Mouse (Mus musculus) limb, embryonic 10.5 days (tissue): Measurements from ENCODE around the gene Olfr1411. TPM values are rescaled to one million over a fixed set of nuclear protein-coding genes. Genes with fewer than 3 reads are reported as not detected.
A peak's percentile ranks its signal among the peaks of the same experiment; 100 is the strongest.

Experiments used
- DNase-seq: peaks from one replicate; pipeline ENCODE4 v3.0.0-alpha.2; 2017; ENCODE audit warnings: low spot score
- H3K27ac ChIP-seq: fragments of 300-500 bp; sonication (generic); 2 replicates; pipeline ENCODE4 v1.5.1; 2016; ENCODE audit warnings: mild to moderate bottlenecking
- H3K27me3 ChIP-seq: fragments of 300-500 bp; sonication (generic); 2 replicates; pipeline ENCODE4 v1.6.1; 2016; ENCODE audit warnings: low read depth, mild to moderate bottlenecking; ENCODE audit not compliant: poor library complexity, severe bottlenecking
- H3K36me3 ChIP-seq: fragments of 300-500 bp; sonication (generic); 2 replicates; pipeline ENCODE4 v1.6.1; 2016; ENCODE audit warnings: mild to moderate bottlenecking, moderate library complexity
- H3K4me1 ChIP-seq: fragments of 300-500 bp; sonication (generic); 2 replicates; pipeline ENCODE4 v1.6.1; 2016
- H3K4me3 ChIP-seq: fragments of 300-500 bp; sonication (generic); 2 replicates; pipeline ENCODE4 v1.5.1; 2016; ENCODE audit warnings: mild to moderate bottlenecking, moderate library complexity
- H3K9me3 ChIP-seq: fragments of 300-500 bp; sonication (generic); replicated peaks from 2 replicates; pipeline ENCODE4 v1.6.1; 2016; ENCODE audit warnings: mild to moderate bottlenecking
- WGBS: fragments of 180-500 bp; shearing (Covaris S2); methylation state at CpG from one replicate; pipeline ENCODE4 v1.1.7; 2016; 5-methylcytosine and 5-hydroxymethylcytosine counted together
- polyA plus RNA-seq: library from polyadenylated mRNA; unstranded; fragments of >200 nt; fragmentation: Nextera tagmentation; extraction: Ambion mirVana; gene quantifications from 2 replicates; pipeline ENCODE4 v1.2.1, GENCODE M21; 2016

The Olfr1411 gene
- not detected in 2 replicates for polyA plus RNA-seq

GRCm38 (mm10) chr1:92594111-92594510 is at the start of gene Olfr1411:
Gene Olfr1411, plus strand, starts transcription at chr1:92594411.
- H3K9me3 ChIP-seq, result no peaks in the 10 kb centered on the region
- DNase-seq, result peak; percentile 14
- no peak within 1 kb of the TSS for H3K4me3 ChIP-seq
- no peak within 1 kb of the TSS for H3K27ac ChIP-seq
- H3K36me3 ChIP-seq, result no peaks in the 10 kb centered on the region
- H3K27me3 ChIP-seq, result no peaks in the 10 kb centered on the region
- H3K4me1 ChIP-seq, result no peaks in the 10 kb centered on the region

- H3K4me1 ChIP-seq, result no peaks in the 10 kb centered on the region
- H3K27ac ChIP-seq, result no peak overlapping the region
- no peak overlapping the region for H3K4me3 ChIP-seq
- no peaks in the 10 kb centered on the region for H3K36me3 ChIP-seq
- no peaks in the 10 kb centered on the region for H3K27me3 ChIP-seq
- 89% methylated on average over 2 of the region's 2 CpGs for WGBS
- H3K9me3 ChIP-seq, result no peaks in the 10 kb centered on the region
- no peak for DNase-seq
Measured at GRCm38 (mm10) chr1:92545929-92546328, 48.3 kb upstream of the Olfr1411 start.

GRCm38 (mm10) chr1:92571022-92571421 is 23.2 kb upstream of the Olfr1411 start, which contains the start of gene Olfr1413:
Gene Olfr1413, plus strand, starts transcription at chr1:92571322.
- H3K27ac ChIP-seq, result no peak within 1 kb of the TSS
- H3K4me1 ChIP-seq, result no peaks in the 10 kb centered on the region
- 84% methylated on average over 3 of the region's 3 CpGs for WGBS
- H3K36me3 ChIP-seq, result no peaks in the 10 kb centered on the region
- H3K27me3 ChIP-seq, result no peaks in the 10 kb centered on the region
- H3K9me3 ChIP-seq, result no peaks in the 10 kb centered on the region
- no peak for DNase-seq
- no peak within 1 kb of the TSS for H3K4me3 ChIP-seq

- no peaks in the 10 kb centered on the region for H3K27me3 ChIP-seq
- no peaks in the 10 kb centered on the region for H3K4me1 ChIP-seq
- WGBS, result 87% methylated on average over 2 of the region's 2 CpGs
Measured at GRCm38 (mm10) chr1:92585479-92585878, 8.7 kb upstream of the Olfr1411 start, which contains the start of gene Olfr1412. Gene Olfr1412, plus strand, starts transcription at chr1:92585779.

GRCm38 (mm10) chr1:92596019-92596418 is 1.8 kb downstream of the Olfr1411 start:
- Histone ChIP-seq H3K9me3 (no peaks in the 10 kb centered on the region), H3K27ac (no peak overlapping the region), H3K36me3 (no peaks in the 10 kb centered on the region), H3K4me1 (no peaks in the 10 kb centered on the region), H3K4me3 (no peak overlapping the region), H3K27me3 (no peaks in the 10 kb centered on the region)
- WGBS, result 87% methylated on average over 3 of the region's 3 CpGs
- peak; percentile 21 for DNase-seq

More at GRCm38 (mm10) chr1:92585479-92585878, 8.7 kb upstream of the Olfr1411 start, which contains the start of gene Olfr1412:
- Histone ChIP-seq H3K4me3 (no peak within 1 kb of the TSS), H3K27ac (no peak within 1 kb of the TSS), H3K36me3 (no peaks in the 10 kb centered on the region), H3K9me3 (no peaks in the 10 kb centered on the region)
- DNase-seq, result peak; percentile 10

GRCm38 (mm10) chr1:92605482-92605881 is 11.3 kb downstream of the Olfr1411 start, which contains the start of gene Olfr1410:
Gene Olfr1410, plus strand, starts transcription at chr1:92605782.
- WGBS, result 92% methylated on average over 1 of the region's 1 CpGs
- H3K4me3 ChIP-seq, result no peak within 1 kb of the TSS
- H3K27me3 ChIP-seq, result no peaks in the 10 kb centered on the region
- no peak within 1 kb of the TSS for H3K27ac ChIP-seq
- no peaks in the 10 kb centered on the region for H3K9me3 ChIP-seq
- no peaks in the 10 kb centered on the region for H3K4me1 ChIP-seq
- no peak for DNase-seq
- H3K36me3 ChIP-seq, result no peaks in the 10 kb centered on the region

- Histone ChIP-seq H3K9me3 (no peaks in the 10 kb centered on the region), H3K4me3 (no peak overlapping the region), H3K27ac (no peak overlapping the region), H3K4me1 (no peaks in the 10 kb centered on the region), H3K36me3 (no peaks in the 10 kb centered on the region), H3K27me3 (peaks cover 7% of the 10 kb centered on the region; the same call in 1 of the 2 replicates)
- WGBS, result 84% methylated on average over 4 of the region's 4 CpGs
- DNase-seq, result peak; percentile 13
Measured at GRCm38 (mm10) chr1:92607711-92608110, 13.5 kb downstream of the Olfr1411 start.

- Histone ChIP-seq H3K4me1 (no peaks in the 10 kb centered on the region), H3K27me3 (peaks cover 7% of the 10 kb centered on the region; the same call in 1 of the 2 replicates), H3K9me3 (no peaks in the 10 kb centered on the region), H3K36me3 (no peaks in the 10 kb centered on the region), H3K4me3 (no peak overlapping the region), H3K27ac (no peak overlapping the region)
- WGBS, result 8% methylated on average over 5 of the region's 5 CpGs
- DNase-seq, result peak; percentile 78
Measured at GRCm38 (mm10) chr1:92611008-92611407, 16.8 kb downstream of the Olfr1411 start.

- Histone ChIP-seq H3K9me3 (no peaks in the 10 kb centered on the region), H3K27ac (no peak overlapping the region), H3K36me3 (no peaks in the 10 kb centered on the region), H3K4me1 (no peaks in the 10 kb centered on the region), H3K4me3 (no peak overlapping the region), H3K27me3 (peaks cover 7% of the 10 kb centered on the region; the same call in 1 of the 2 replicates)
- no peak for DNase-seq
- WGBS, result 55% methylated on average over 4 of the region's 4 CpGs
Measured at GRCm38 (mm10) chr1:92613175-92613574, 19.0 kb downstream of the Olfr1411 start.

- no peak overlapping the region for H3K4me3 ChIP-seq
- DNase-seq, result no peak
- H3K27ac ChIP-seq, result no peak overlapping the region
- H3K27me3 ChIP-seq, result peaks cover 7% of the 10 kb centered on the region; the same call in 1 of the 2 replicates
- no peaks in the 10 kb centered on the region for H3K4me1 ChIP-seq
- no peaks in the 10 kb centered on the region for H3K9me3 ChIP-seq
- no peaks in the 10 kb centered on the region for H3K36me3 ChIP-seq
- WGBS, result 19% methylated on average over 1 of the region's 1 CpGs
Measured at GRCm38 (mm10) chr1:92614516-92614915, 20.3 kb downstream of the Olfr1411 start.

- 86% methylated on average over 1 of the region's 1 CpGs for WGBS
- Histone ChIP-seq H3K9me3 (no peaks in the 10 kb centered on the region), H3K4me1 (no peaks in the 10 kb centered on the region), H3K27me3 (peaks cover 7% of the 10 kb centered on the region; the same call in 1 of the 2 replicates), H3K36me3 (no peaks in the 10 kb centered on the region), H3K4me3 (no peak overlapping the region), H3K27ac (no peak overlapping the region)
- no peak for DNase-seq
Measured at GRCm38 (mm10) chr1:92616046-92616445, 21.8 kb downstream of the Olfr1411 start.

GRCm38 (mm10) chr1:92617488-92617887 is 23.3 kb downstream of the Olfr1411 start, which contains the start of gene Olfr12:
Gene Olfr12, plus strand, starts transcription at chr1:92617788.
- WGBS, result 66% methylated on average over 2 of the region's 2 CpGs
- Histone ChIP-seq H3K4me1 (no peaks in the 10 kb centered on the region), H3K36me3 (no peaks in the 10 kb centered on the region), H3K9me3 (no peaks in the 10 kb centered on the region), H3K27ac (no peak within 1 kb of the TSS), H3K4me3 (no peak within 1 kb of the TSS), H3K27me3 (no peaks in the 10 kb centered on the region)
- DNase-seq, result no peak

GRCm38 (mm10) chr1:92618360-92618759 is 24.1 kb downstream of the Olfr1411 start:
- Histone ChIP-seq H3K4me1 (no peaks in the 10 kb centered on the region), H3K4me3 (no peak overlapping the region), H3K27me3 (no peaks in the 10 kb centered on the region), H3K36me3 (no peaks in the 10 kb centered on the region), H3K27ac (no peak overlapping the region), H3K9me3 (no peaks in the 10 kb centered on the region)
- 73% methylated on average over 4 of the region's 4 CpGs for WGBS
- DNase-seq, result no peak

GRCm38 (mm10) chr1:92628227-92628626 is 34.0 kb downstream of the Olfr1411 start:
- Histone ChIP-seq H3K4me3 (no peak overlapping the region), H3K4me1 (no peaks in the 10 kb centered on the region), H3K9me3 (no peaks in the 10 kb centered on the region), H3K27ac (no peak overlapping the region), H3K36me3 (no peaks in the 10 kb centered on the region), H3K27me3 (no peaks in the 10 kb centered on the region)
- no peak for DNase-seq
- 76% methylated on average over 4 of the region's 4 CpGs for WGBS
